Mouse (Mus musculus): ENCODE measurements around the gene Gm49721.
"Not testable (repeated sequence)": the region's sequence is repeated elsewhere in the genome, so short reads cannot be mapped to it uniquely, and the experiment has no call there.

Gm49721 gene

DNA sequence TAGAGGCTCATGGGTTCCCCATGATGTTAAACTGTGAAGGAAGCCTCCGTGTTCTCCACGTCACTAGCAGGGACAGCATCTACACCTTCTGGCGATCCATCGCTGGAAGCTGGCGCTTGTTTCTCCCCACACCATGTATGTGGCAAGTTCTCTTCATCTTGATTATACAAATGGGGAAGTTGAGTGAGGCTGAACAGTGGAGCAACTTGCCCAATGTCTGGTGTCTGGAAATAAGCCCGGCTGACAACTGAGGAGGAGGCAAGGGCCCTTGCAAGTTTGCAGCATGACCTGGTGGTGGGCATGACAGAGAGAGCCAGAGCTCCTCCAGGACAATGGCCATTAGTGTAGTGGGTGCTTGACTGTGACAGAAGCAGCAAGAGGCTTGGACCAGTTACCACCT, 96.8 kb downstream of the Gm49721 start:
- not testable (repeated sequence) for DNase-seq (ENCODE audit: low read depth)

DNA sequence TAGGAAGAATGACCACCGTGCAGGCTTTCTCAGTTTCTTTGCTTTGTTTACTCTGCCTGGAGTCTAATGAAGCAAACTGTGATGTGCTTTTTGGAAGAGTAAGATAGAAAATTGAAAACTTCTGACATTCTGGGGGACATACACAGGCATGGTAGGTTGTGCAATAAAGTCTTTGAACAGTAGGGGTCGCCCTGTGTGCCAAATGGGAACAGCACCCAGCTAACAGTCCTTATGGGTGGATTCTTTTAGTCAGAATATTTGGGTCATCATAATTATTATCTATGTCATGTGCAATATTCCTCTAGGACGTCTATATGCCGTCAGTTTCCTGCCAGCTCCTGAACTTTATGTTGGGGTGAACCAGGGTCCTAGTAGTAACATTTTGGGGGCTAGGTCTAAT, 100.9 kb downstream of the Gm49721 start:
- not testable (repeated sequence) for DNase-seq (ENCODE audit: low read depth)

DNA sequence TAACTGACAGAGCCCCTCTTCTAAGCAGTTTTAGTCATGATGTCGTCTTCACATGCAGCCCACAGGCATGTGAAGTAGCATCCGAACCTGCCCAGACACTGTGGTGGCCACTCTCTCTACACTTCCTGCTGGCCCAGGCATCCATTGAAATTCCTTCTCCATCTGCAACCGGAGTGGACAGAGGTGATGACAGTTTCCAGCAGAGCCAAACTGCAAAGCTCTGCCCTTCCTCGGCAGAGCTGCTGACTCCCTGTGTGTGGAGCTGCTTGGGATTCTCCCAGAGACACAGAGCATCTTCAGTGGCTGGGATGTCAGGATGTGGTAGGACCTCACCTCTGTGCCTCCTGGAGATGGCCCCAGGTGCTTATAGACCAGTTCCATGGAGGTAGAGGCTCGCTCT, 105.8 kb downstream of the Gm49721 start:
- not testable (repeated sequence) for DNase-seq (ENCODE audit: low read depth)

DNA sequence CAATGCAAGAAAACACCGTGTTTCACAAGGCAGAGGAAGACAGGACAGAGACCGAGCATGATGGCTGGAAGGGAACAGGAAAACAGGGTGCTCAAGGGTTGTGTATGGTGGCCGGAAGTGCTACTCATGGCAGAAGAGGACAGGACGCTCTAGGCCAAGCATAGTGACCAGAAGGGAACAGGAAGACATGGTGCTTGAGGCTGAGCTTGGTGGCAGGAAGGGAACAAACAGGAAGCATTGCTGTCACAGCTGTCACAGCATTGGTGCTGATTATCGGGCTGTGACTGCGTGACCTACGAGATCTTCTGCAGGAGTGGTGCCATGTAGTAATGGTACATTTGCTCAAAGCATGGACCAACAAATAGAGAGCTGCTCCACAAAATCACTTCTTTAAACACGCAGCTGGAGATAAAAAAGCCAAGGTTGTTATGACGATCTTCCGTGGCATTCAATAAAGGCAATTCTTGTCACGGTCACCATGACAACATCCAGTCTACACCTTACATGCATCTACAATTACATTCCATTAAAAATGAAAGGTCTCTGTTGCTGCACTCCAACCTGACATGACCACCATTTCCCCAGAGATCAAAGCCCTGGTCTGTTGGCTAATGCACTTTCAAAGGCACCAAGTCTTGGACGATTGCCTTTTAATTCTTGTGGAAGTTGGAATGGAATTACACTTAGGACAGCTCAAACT, 106.9 kb downstream of the Gm49721 start:
- not testable (repeated sequence) for DNase-seq (ENCODE audit: low read depth)

DNA sequence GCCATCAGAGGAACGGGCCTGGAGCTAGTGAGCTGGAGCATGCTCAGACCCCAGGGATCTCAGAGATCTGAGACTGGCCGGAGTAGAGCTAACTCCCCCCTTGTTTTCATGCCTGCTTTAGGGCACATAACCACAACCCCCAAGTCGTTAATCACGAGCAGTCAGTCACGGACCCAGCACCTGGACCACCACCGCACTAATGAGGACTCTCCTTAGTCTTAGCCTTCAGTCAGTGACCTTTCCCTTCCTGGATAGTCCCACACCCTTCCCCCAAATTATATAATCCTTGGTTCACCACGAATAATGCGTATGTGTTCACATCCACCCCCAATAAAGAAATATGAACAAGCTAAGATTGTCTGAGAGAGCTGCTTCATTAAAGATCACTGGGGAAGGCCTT, 108.1 kb downstream of the Gm49721 start:
- not testable (repeated sequence) for DNase-seq (ENCODE audit: low read depth)
